Mouse (Mus musculus): ENCODE measurements around the gene Mthfd1.

- TF ChIP-seq CTCF (IDR thresholded peaks at IDR 0.05; ENCODE audit: control insufficient read depth, insufficient read depth, insufficient replicate concordance, low read depth, low read length) (no peak), POLR2A (IDR thresholded peaks at IDR 0.05; ENCODE audit: control insufficient read depth, low read depth, low read length) (no peak)
Measured at GRCm38 (mm10) chr12:76303474-76303873, 48.4 kb downstream of the Mthfd1 start.

Data from testis, adult 2 months (tissue).